Mouse (Mus musculus) neural tube, embryonic 11.5 days (tissue): ENCODE results near the gene Xpo1. TPM values are rescaled to one million over a fixed set of nuclear protein-coding genes. Genes with fewer than 3 reads are reported as not detected.

Experiments used
- polyA plus RNA-seq: library from polyadenylated mRNA; unstranded; fragments of >200 nt; fragmentation: Nextera tagmentation; extraction: Ambion mirVana; gene quantifications from 2 replicates; pipeline ENCODE4 v1.2.1, GENCODE M21; 2014

Gene Xpo1
- polyA plus RNA-seq, 1 experiment from 2014 or later: 161 TPM

Other genes starting within 250 kb of the Xpo1 start
- 3.1 and 3.8 TPM in 2 replicates for gene Fam161a, start 248.5 kb upstream of the Xpo1 start, polyA plus RNA-seq
- 31.5 and 37.0 TPM in 2 replicates for gene Usp34, start 50.9 kb downstream of the Xpo1 start, polyA plus RNA-seq
- 147 and 154 TPM in 2 replicates for gene Ahsa2, start 242.0 kb downstream of the Xpo1 start, polyA plus RNA-seq